Mouse (Mus musculus): ENCODE measurements around the gene Rps21.
A peak's percentile ranks its signal among the peaks of the same experiment; 100 is the strongest.
"Not testable (repeated sequence)": the region's sequence is repeated elsewhere in the genome, so short reads cannot be mapped to it uniquely, and the experiment has no call there.

Gene Rps21

DNA sequence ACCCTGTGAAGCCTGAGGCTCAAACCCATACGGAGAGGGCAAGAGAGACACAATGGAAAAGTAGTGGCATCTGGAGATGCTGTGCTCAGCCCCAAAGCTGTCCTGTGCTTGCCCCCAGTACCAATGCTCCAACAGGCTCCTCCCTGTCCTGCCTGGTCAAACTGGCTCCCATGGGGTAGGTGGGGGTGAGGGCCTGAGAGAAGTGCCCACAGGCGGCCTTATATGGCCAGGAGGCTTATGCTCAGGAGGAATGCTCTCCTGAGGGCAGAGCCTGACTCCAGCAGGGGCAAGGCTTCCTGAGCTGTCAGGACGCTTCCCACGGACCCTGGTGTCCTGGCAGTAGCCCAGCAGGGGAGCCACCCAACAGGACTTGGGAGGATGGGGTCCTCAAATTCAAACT is 26.7 kb upstream of the Rps21 start:
- no peak for DNase-seq (ENCODE audit: low spot score)

DNA sequence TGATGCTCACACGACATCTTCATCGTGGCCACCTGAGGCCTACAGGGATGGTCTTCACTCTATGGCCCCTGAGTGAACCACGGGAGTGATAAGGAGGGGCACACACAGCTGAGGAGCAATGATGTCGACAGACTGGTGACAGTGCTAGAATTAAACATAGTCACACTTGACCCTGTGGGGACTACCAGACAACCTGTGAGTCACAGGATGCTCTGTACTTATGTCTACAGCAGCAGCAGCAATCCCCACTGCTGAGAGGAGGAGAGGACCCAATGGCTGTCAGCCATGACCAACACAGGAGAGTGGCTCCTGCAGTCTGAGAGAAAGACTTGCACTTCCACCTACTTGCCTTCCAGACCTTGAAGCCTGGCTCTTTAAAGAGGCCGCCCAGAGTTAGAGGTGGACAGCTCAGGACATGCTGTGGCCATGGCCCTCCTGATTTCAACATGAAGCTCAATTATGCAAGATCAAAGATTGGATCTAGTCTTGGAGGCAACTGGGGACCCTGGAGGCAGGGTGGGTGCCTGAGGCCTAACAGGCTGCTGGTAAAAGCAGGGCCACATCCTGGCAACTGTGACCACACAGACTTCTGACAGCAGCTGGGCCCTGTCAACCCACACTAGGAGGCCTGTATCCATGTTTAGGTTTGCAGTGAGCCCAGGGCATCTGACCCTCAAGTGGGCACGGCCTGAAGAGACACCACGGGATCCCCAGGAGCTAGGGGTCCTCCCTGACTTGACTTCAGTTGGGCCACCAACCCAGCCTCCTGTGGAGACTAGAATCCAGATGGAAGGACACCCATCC is 23.9 kb upstream of the Rps21 start:
- DNase-seq (ENCODE audit: low spot score) = no peak

DNA sequence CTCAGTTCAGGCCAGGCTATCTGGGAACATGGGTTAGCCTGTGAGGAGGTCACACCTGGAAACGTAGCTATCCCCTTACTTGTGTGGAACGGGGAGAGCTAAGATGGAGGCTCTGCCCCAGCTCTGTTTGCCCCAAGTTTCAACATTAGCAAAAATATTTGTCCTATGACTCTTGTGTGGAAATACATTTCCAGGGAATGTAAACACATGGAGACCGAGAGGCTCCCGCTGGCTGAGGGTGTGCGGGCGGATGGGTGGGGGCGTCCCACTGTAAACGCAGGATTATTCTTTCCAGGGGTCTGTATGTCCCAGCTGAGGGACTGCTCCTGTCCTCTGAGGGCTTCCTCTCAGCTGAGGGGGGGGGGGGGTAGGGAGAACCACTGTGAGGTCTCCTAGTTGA is 22.8 kb upstream of the Rps21 start:
- no peak for DNase-seq (ENCODE audit: low spot score)

DNA sequence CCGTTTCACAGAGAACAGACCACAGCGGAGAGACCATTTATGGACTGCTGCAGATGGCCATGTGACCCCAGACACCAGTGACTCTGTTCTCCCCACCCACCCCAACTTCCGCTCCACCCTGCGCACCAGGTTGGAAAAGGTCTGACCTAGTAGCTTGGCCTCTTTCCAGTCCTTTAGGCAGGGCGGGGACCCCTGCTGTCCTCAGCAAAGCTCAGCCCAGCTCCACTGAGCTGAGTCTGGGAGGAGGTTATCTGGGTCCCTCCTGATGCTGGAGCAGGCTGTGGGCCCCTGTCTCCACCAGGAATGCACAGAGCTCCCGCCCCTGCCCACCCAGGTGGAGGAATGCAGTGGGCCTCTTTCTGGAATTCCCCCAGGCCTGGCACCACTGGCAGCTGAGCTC is 22.2 kb upstream of the Rps21 start:
- DNase-seq (ENCODE audit: low spot score) = no peak

DNA sequence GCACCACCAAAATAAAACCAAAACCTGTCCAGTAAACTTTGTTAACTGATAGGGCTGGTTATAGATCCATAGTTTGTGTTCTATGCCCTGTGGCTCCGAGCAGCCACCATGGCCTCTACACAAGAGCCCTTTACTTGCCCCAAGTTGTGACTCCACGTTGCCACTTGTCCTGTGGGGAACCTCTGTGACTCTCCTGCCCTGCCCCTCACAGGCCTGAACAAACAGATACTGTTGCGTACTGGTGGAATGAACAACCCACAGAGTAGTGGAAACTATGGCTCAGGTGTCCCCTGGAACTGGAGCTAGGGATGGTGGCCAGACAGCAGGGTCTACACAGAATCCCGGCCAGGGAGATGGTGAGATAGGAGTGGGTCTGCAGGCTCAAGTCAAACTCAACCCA is 21.4 kb upstream of the Rps21 start:
- DNase-seq (ENCODE audit: low spot score) = no peak

DNA sequence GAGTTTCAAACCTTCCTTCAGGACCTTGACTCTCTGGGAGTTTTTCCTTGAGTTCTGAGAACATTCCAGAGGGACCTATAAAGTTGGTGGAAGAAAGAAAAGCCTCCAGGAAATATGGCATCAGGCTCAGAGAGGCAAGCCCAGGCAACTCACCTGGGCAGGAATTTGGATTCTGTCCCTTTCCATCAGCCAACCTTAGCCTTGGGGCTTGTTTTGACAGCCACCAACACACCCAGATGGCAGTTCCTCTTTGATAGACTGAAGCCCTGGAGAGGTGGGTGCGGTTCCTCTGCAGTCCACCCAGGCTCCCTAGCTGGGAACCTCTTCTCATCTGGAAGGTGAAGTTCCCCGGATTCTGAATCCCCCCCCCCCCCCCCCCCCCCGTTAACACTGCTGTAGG is 20.7 kb upstream of the Rps21 start:
- DNase-seq (ENCODE audit: low spot score) = no peak

DNA sequence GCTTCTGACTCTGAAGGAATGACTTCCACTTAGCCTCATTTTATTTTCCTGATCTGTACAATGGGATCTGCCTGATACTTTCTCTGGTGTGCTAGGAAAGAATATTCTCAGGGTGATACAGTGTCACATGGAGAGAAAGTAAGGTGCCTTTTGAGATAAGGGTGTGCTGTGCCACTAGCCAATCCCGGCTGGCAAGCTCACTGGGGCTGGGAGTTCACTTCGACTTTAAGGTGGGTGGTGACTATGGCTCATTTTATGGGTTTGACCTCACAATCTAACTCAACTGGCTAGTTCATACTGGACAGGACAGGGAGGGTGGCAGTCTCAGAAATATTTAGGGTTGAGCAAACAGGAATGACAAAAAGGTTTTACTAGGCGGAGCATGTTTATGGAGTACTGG is 20.2 kb upstream of the Rps21 start:
- no peak for DNase-seq (ENCODE audit: low spot score)

DNA sequence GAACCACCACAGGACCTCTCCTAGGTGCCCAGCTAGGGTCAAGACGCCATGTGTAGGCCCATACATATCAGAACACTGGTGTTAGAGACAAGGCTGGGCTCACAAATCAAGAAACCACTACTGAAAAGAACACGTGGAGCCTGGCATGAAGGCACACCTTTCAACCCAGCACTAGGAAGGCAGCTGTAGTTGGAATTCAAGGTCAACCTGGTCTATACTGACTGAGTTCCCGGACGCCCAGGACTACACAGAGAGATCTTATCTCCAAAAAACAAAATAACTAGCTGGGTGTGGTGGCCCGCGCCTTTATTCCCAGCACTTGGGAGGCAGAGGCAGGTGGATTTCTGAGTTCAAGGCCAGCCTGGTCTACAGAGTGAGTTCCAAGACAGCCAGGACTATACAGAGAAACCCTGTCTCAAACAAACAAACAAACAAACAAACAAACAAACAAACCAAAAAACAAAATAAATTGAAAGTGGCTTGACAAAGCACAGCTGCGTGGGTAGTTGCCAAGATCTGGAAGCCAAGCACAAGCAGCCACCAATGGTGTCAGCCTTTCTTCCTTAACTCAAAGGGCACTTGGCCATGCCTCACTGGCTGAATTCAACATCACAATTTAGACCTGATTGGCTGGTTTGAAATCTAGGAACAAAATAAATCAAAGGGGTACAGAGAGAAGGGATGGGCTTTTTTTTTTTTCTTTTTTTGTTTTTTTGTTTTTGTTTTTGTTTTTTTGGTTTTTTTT is 19.4 kb upstream of the Rps21 start:
- DNase-seq (ENCODE audit: low spot score) = no peak

DNA sequence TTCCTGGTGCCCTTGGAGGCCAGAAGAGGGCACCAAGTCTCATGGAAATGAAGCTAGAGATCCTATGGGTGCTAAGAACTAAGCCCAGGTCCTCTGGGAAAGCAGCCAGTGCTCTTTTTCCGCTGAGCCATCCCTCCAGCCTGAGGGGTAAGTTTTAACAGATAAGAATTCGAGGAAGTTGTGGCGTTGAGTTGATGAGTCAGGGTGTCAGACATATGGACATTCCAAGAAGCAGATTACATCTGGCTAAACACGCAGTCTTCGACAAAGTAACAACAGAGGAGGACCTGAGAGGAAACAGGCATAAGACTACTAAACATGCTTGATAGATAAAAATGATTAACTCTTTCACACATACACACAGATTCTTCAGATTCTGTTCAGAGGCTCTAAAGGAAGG is 18.6 kb upstream of the Rps21 start:
- DNase-seq (ENCODE audit: low spot score) = no peak

DNA sequence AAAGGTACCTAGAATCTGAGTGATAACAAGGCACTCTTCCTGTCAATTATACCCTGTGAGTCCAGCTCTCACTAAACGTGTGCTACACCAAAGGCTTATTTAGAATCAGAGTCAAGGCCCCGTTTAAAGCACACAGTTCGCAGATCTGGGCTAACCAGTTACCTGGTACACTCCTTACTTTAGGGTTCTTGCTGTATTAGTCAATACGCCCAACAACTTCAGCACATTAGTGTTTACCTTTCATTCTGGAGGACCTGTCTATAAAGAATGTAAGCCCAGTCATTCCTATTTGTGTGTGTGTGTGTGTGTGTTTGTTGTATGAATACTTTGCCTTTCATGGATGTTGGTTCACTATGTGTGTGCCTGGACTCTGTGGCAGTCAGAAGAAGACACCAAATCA is 14.1 kb upstream of the Rps21 start:
- DNase-seq (ENCODE audit: low spot score) = no peak

DNA sequence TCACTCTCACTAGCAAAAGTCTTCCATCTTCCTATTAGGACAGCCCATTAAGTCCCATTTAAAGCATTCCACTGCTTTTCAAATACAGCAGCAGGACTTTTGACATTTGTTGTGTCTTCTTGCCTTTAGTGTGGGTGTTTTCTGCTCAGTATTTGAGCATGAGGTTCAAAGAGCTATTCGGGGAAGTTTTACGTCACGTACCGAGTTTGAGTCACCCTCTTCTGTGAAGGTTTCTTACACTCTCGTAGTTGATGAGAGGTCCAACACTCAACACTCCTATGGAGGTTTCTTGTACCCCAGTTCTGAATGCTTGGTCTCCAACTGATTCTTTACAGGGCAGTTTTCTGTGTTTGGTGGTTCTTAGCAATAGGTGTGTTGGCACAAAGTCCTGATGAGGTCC is 9.3 kb upstream of the Rps21 start:
- DNase-seq (ENCODE audit: low spot score) = no peak

DNA sequence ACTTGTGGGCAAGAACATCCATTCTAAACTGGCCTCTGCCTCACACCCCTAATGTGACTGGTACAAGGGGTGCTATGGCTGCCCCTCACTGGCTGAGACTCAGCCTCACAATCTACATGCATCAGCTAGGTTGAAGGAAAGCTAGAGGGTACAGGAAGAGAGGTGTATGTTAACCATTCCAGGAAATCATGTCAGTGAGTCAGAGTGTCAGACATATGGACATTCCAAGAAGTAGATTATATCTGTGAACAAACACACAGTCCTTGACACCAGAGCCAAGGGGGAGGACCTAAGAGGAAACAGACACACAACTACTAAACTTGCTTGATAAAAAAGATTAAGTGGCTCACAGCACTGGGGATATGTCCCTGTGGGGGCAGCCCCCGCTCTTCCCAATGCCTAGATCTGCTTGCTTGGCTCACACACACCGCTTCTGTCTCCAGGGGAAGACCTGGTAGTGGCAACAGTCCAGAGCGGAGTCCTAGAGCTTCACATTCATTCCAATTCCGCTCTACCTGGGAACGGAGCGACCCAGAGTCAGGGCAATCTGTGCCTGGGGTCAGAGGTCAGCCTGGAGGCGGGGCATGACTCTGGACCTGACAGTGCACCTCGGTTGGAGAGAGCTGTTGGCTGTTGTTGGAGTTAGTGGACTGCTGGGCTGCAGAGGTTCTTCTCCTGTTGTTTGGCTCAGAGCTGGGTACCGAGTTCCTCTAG is 8.1 kb upstream of the Rps21 start:
- DNase-seq (ENCODE audit: low spot score) = no peak

DNA sequence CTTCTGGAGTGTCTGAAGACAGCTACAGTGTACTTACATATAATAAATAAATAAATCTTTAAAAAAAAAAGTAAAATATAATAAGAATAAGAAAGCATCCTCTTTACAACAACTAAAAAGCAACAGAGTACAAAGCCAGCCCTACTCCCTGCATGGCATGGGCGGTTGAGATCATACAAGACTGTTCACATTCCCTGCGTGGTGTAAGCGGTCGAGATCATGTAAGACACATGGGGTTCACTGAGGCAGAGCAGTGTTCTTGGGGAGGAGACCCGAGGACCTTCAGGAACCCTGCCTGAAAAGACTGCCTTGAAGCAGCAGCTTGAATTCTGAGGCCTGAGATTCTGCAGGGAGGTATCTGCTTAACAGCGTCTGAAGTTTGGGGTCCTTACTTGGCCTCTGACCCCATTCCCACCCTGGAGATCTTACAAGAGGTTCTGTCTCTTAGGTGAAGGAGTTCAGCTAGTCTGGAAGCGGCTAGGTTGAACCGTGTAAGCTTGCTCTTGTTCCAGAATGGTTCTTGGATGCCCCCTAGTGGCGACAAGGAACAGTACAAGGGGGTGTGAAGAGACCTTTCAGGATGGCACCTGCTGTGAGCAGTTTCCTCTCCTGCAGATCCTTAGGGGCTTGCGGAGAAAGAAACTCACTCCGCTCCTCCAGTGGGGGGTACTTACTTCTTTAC is 6.1 kb upstream of the Rps21 start:
- DNase-seq (ENCODE audit: low spot score) = peak; percentile 91

DNA sequence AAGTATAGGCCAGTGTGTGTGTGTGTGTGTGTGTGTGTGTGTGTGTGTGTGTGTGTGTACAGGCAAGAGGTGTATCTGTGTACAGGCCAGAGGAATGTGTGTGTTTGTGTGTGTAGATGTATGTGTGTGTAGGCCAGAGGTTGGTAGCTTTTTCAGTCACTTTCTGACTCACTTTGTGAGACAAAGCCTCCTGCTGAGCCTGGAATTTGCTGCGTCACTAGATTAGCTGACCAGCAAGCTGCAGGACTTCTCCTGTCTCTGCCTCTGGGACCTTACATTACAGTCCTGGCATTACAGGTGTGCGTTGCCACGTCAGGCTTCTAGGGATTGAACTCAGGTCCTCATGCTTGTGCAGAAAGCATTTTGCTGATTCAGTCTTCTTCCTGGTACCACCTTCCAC is 5.3 kb upstream of the Rps21 start:
- DNase-seq (ENCODE audit: low spot score) = no peak

DNA sequence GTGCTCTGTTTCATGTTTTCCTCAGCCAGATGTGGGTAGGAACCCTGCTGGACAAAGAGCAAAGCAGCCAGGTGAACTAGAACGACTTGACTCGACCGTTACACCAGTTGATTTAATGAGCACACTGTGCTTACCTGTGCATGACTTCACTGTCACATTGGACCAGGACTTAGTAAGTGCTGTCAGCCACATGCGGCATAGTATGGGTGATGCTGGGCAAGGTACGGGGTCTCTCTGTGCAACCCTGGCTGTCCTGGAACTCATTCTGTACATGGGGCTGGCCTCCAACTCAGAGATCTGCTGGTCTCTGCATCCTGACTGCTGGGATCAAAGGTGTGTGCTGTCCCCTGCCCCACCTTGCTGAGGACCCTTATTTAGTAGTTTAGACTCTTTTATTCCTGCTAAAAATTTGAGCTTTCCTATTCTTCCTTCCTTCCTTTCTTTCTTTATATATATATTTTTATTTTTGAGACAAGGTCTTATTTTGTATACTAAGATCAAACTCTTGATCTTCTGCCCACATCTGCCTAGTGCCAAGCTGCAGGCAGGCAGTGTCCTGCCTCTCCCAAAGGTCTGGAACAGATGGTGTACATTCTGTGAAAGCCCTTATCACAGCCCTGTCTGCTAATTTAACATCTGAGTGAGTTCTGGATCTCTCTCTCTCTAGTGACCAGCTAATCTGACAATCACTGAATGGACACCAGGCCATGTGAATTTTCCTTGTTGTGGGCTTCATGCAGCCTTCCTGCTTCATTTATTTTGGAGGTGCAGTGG is 2.6 kb upstream of the Rps21 start:
- no peak for DNase-seq (ENCODE audit: low spot score)

DNA sequence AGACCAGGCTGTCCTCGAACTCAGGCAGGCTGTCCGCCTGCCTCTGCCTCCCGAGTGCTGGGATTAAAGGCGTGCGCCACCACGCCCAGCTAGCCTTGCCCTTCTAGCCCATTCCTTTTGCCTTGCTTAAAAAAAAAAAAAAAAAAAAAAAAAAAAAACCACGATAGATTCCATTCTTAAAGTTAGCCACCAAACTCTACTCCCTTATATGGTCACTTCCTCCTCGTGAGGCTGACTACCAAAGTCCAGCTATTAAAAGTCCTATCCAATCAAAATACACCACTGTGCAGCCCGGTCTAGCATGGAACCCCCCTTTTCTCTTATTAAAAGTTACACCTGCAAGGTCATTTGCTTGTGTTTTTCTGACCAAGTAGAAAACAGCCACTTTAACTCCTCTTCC is 1.5 kb upstream of the Rps21 start:
- no peak for DNase-seq (ENCODE audit: low spot score)

DNA sequence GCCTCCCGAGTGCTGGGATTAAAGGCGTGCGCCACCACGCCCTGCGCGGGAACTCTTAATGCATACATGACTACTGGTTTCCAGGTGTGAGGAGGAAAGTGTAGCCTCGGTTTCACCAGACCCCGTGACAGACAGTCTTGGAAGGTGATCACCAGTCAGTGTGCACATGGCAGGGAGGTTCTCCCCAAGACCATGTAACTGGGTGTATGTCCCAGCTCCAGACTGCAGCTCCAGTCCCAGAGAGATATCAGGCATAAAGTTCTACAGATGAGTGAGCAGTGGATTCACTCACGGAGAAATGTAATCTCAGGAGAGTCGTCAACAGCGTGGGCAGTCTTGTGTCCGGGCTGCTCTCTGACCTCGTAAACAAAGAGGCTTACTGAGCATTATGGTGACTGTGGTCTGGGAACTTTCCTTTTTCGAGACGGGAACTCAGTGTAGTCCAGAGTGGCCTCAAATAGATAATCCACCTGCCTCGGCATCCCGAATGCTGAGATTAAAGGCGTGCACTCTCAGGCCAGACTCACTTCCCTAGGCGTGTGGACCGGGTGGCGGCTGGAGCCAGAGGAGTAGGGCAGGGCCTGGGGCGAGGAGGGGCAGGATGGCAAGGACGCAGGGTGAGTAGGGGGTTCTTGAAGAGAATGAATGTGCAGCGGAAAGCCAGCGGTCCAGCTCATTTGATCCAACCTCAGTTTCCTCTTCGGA is 729 bp upstream of the Rps21 start:
- DNase-seq (ENCODE audit: low spot score) = no peak

DNA sequence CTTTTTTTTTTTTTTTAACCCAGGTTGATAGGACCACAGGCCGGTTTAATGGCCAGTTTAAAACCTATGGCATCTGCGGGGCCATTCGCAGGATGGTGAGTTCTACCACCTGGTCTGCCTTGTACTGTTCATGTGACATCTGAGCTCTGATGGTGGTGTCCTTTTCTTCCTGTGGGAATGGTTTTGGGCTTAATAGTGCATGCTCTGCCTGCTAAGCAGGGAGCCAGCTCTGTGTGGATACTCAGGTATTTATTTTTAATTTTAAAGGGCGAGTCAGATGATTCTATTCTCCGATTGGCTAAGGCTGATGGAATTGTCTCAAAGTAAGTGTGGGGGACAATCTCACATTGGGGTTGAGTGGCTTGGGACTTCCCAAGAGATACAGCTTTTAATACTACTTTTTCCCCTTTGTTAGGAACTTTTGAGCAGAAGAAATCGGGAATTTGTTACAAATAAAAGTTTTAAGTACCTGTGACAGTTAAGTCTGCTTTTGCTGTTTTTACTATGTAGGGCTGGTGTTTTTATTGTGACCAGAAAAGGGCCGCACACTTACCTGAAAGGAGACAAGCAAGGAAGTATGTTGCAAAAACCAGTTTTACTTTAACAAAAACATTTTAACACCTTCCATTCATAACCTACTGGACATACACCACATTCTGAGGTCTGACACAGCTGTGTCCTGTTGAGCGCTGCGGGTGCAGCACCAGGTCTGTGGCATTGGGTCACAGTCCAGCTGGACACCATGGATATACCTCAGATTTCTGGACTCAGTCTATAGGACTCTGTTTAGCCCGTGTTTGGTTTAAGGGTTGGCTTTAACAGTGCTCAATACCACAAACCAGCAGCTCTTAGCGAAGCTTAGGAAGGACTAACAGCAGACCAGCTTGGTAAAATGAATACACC is 1.0 kb downstream of the Rps21 start:
- DNase-seq (ENCODE audit: low spot score) = no peak

DNA sequence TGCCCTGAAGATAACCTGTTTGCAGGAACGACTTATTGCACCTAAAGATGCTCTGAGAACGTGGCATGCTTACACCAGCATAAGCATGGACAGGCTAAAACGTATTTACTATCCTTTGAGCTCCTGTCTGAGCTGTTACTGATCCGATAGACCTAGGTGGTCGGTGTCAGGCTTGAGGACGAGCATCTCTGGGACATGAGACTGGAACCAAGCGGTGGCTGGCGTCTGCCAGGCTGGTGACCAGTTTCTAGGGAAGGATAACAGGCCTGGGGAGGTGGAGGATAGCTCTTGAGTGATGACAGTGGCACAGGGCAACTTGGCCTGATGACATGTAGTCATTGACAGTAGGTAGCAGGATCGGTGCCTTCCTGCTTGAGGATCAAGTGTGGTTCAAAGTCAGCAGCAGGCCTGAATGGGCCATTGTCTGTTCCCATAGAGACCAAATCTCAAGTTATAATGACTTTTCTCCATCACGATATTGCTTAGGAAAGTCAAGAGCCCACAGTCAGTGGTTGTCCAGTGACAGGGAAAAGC is 1.8 kb downstream of the Rps21 start:
- DNase-seq (ENCODE audit: low spot score) = not testable (repeated sequence)
